Mouse (Mus musculus) cerebellum, adult 2 months (tissue): Measurements from ENCODE around the gene Mtcl1. TPM values are rescaled to one million over a fixed set of nuclear protein-coding genes. Genes with fewer than 3 reads are reported as not detected.

ENCODE experiments used
- DNase-seq, 2 experiments: peaks; one replicate each; pipeline ENCODE4 v3.0.0; 2021
- H3K27ac ChIP-seq: fragments of 200-500 bp; 2 replicates; pipeline ENCODE4 v1.5.1; 2012; ENCODE audit warnings: low read length, control low read depth, inconsistent platforms; ENCODE audit not compliant: insufficient read depth
- H3K27me3 ChIP-seq: fragments of 200-500 bp; 2 replicates; pipeline ENCODE4 v1.6.1; 2012; ENCODE audit warnings: inconsistent platforms, mild to moderate bottlenecking, low read length, moderate library complexity; ENCODE audit not compliant: control insufficient read depth, insufficient read depth
- H3K4me1 ChIP-seq: fragments of 200-500 bp; 2 replicates; pipeline ENCODE4 v1.6.1; 2011; ENCODE audit warnings: low read length; ENCODE audit not compliant: control insufficient read depth, insufficient read depth
- H3K4me3 ChIP-seq: fragments of 200-500 bp; replicated peaks from 2 replicates; pipeline ENCODE3; 2011; ENCODE audit warnings: mild to moderate bottlenecking, low read depth, low read length, control low read depth; ENCODE audit not compliant: insufficient read depth
- CTCF ChIP-seq: fragments of 200-500 bp; IDR thresholded peaks from 2 replicates; pipeline ENCODE4 v1.5.1; 2011; ENCODE audit warnings: low read depth, mild to moderate bottlenecking, control low read depth, low read length, moderate library complexity, borderline replicate concordance; ENCODE audit not compliant: insufficient read depth
- POLR2A ChIP-seq: fragments of 200-500 bp; IDR thresholded peaks from 2 replicates; pipeline ENCODE4 v1.6.1; 2011; ENCODE audit warnings: low read length, control low read depth, borderline replicate concordance; ENCODE audit not compliant: insufficient read depth
- WGBS: fragments of 180-500 bp; shearing (Covaris S2); methylation state at CpG from one replicate; pipeline ENCODE4 v1.1.7; 2018; 5-methylcytosine and 5-hydroxymethylcytosine counted together
- polyA plus RNA-seq: library from polyadenylated mRNA; depleted of rRNA; stranded (reverse); fragments of >200 nt; gene quantifications from 2 replicates; pipeline ENCODE4 v1.2.3, GENCODE M21; 2012

Mtcl1 gene
- polyA plus RNA-seq, 1 experiment, result 106 TPM

- H3K27me3 ChIP-seq, result no peaks in the 10 kb centered on the region
- no peak overlapping the region for H3K27ac ChIP-seq
- no peak overlapping the region for H3K4me3 ChIP-seq
- no peak for TF ChIP-seq CTCF
- no peak for TF ChIP-seq POLR2A
- no peak for DNase-seq
- peaks cover 40% of the 10 kb centered on the region for H3K4me1 ChIP-seq
- WGBS, result 94% methylated on average over 14 of the region's 14 CpGs
These were observed 127.6 kb downstream of the Mtcl1 start for GRCm38 (mm10) chr17:66321933-66322332.

- 7% methylated on average over 20 of the region's 20 CpGs for WGBS
- Histone ChIP-seq H3K27ac (peak overlapping the region; percentile 15), H3K4me3 (peak overlapping the region; percentile 36), H3K27me3 (no peaks in the 10 kb centered on the region), H3K4me1 (peaks cover 30% of the 10 kb centered on the region)
- TF ChIP-seq POLR2A (no peak), CTCF (no peak)
- peak; percentile 76 to 78 for DNase-seq
These were observed 128.7 kb downstream of the Mtcl1 start for GRCm38 (mm10) chr17:66320716-66321372.

GRCm38 (mm10) chr17:66318031-66318430, 131.5 kb downstream of the Mtcl1 start:
- H3K27me3 ChIP-seq, result no peaks in the 10 kb centered on the region
- H3K27ac ChIP-seq, result no peak overlapping the region
- H3K4me1 ChIP-seq, result peaks cover 12% of the 10 kb centered on the region; the same call in 1 of the 2 replicates
- TF ChIP-seq POLR2A (no peak), CTCF (no peak)
- no peak for DNase-seq
- H3K4me3 ChIP-seq, result no peak overlapping the region
- 88% methylated on average over 3 of the region's 3 CpGs for WGBS

DNA sequence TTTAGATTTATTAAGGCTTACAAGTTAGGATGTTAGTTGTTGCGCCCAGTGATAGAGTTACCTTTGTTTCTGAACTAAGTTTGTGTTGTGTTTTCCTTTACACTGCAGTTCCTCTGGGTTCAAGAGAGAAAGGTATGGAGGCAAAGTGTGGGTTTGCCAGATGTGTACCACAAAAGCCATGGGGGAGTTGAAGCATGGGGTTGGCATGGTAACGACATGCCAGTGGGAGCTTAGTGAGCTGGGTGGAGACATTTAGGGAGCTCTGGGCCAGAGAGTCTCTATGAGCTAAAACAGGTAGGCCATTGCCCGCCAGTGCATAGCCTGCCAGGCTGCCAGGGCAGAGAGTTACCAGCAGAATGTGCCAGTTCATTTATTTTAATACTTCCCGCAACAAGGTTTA, 132.0 kb downstream of the Mtcl1 start:
- no peak overlapping the region for H3K4me3 ChIP-seq
- no peak overlapping the region for H3K27ac ChIP-seq
- 92% methylated on average over 4 of the region's 4 CpGs for WGBS
- no peaks in the 10 kb centered on the region for H3K27me3 ChIP-seq
- H3K4me1 ChIP-seq, result peaks cover 10% of the 10 kb centered on the region; the same call in 1 of the 2 replicates
- DNase-seq, result no peak
- TF ChIP-seq CTCF (no peak), POLR2A (no peak)

- no peak for DNase-seq
- WGBS, result 96% methylated on average over 5 of the region's 5 CpGs
- Histone ChIP-seq H3K4me1 (peaks cover 10% of the 10 kb centered on the region; the same call in 1 of the 2 replicates), H3K4me3 (no peak overlapping the region), H3K27me3 (no peaks in the 10 kb centered on the region), H3K27ac (no peak overlapping the region)
- no peak for TF ChIP-seq CTCF
These were observed 132.4 kb downstream of the Mtcl1 start for GRCm38 (mm10) chr17:66317156-66317555.

DNA sequence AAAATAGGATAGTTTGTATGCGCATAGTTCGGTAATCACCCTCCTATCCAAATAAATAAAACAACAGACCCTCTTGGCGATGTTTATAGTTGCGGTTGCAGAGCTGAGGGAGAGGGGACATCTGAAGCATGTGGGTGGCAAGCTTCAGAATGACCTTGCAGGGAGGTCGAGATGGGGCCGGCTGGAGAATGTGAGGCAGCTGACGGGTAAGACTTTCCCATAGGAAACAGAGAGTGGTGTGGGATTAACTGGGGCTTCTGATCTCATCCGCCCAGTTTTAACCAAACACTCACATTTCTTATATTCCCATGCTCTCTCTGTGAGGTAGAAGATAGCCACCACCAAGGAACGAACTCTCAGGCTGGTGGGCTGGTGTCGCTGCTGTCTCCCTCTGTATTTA, 134.1 kb downstream of the Mtcl1 start:
- TF ChIP-seq POLR2A, result no peak
- TF ChIP-seq CTCF, result no peak
- no peak for DNase-seq
- Histone ChIP-seq H3K4me1 (peaks cover 4% of the 10 kb centered on the region; the same call in 1 of the 2 replicates), H3K27me3 (no peaks in the 10 kb centered on the region), H3K4me3 (no peak overlapping the region), H3K27ac (no peak overlapping the region)
- WGBS, result 63% methylated on average over 10 of the region's 10 CpGs

GRCm38 (mm10) chr17:66314566-66315285, 134.8 kb downstream of the Mtcl1 start:
- no peak overlapping the region for H3K27ac ChIP-seq
- H3K4me1 ChIP-seq, result no peaks in the 10 kb centered on the region
- 61% methylated on average over 13 of the region's 13 CpGs for WGBS
- no peak overlapping the region for H3K4me3 ChIP-seq
- no peaks in the 10 kb centered on the region for H3K27me3 ChIP-seq
- no peak for DNase-seq
- TF ChIP-seq POLR2A (no peak), CTCF (no peak)

GRCm38 (mm10) chr17:66301906-66302305, 147.6 kb downstream of the Mtcl1 start:
- WGBS, result 94% methylated on average over 7 of the region's 7 CpGs
- H3K4me1 ChIP-seq, result no peaks in the 10 kb centered on the region
- H3K27ac ChIP-seq, result no peak overlapping the region
- no peaks in the 10 kb centered on the region for H3K27me3 ChIP-seq
- no peak for DNase-seq
- TF ChIP-seq CTCF (no peak), POLR2A (no peak)
- H3K4me3 ChIP-seq, result no peak overlapping the region
